Mouse (Mus musculus) heart, postnatal 0 days (tissue): ENCODE results near the gene Cd3e. TPM values are rescaled to one million over a fixed set of nuclear protein-coding genes. Genes with fewer than 3 reads are reported as not detected.

Experiments
- ATAC-seq: fragments of 200-750 bp; cut with Nextera tagmentation; 2 replicates; pipeline ENCODE4 v1.8.0; 2017; ENCODE audit warnings: low read depth, moderate number of reproducible peaks, moderate library complexity; ENCODE audit not compliant: insufficient read depth
- DNase-seq: peaks from one replicate; pipeline ENCODE4 v3.0.0-alpha.2; 2016; ENCODE audit warnings: low spot score
- H3K27ac ChIP-seq: fragments of 300-500 bp; sonication (generic); 2 replicates; pipeline ENCODE4 v1.5.1; 2014; ENCODE audit warnings: low read depth, mild to moderate bottlenecking
- H3K27me3 ChIP-seq: fragments of 300-500 bp; sonication (generic); 2 replicates; pipeline ENCODE4 v1.6.1; 2014; ENCODE audit warnings: low read length, mixed read lengths; ENCODE audit not compliant: control insufficient read depth, insufficient read depth
- H3K36me3 ChIP-seq: fragments of 300-500 bp; sonication (generic); replicated peaks from 2 replicates; pipeline ENCODE4 v1.6.1; 2014; ENCODE audit warnings: low read length, mixed read lengths; ENCODE audit not compliant: control insufficient read depth, insufficient read depth
- H3K4me1 ChIP-seq: fragments of 300-500 bp; sonication (generic); 2 replicates; pipeline ENCODE4 v1.6.1; 2014; ENCODE audit warnings: antibody characterized with exemption; ENCODE audit not compliant: control insufficient read depth, insufficient read depth
- H3K4me2 ChIP-seq: fragments of 300-500 bp; sonication (generic); 2 replicates; pipeline ENCODE4 v1.6.1; 2014; ENCODE audit warnings: low read depth, mild to moderate bottlenecking, low read length, moderate library complexity
- H3K4me3 ChIP-seq: fragments of 300-500 bp; sonication (generic); 2 replicates; pipeline ENCODE4 v1.5.1; 2014; ENCODE audit warnings: low read depth, low read length
- H3K9ac ChIP-seq: fragments of 300-500 bp; sonication (generic); replicated peaks from 2 replicates; pipeline ENCODE4 v1.6.1; 2014; ENCODE audit warnings: low read depth, low read length, mixed read lengths
- H3K9me3 ChIP-seq: fragments of 300-500 bp; sonication (generic); replicated peaks from 2 replicates; pipeline ENCODE4 v1.6.1; 2016; ENCODE audit warnings: low read length; ENCODE audit not compliant: control insufficient read depth
- CTCF ChIP-seq: IDR thresholded peaks from 2 replicates; pipeline ENCODE4 v1.5.1; 2016; ENCODE audit warnings: antibody characterized with exemption, control low read depth, low read depth
- EP300 ChIP-seq: IDR thresholded peaks from 2 replicates; pipeline ENCODE4 v1.6.1; 2016; ENCODE audit warnings: antibody characterized with exemption, low read depth
- WGBS: fragments of 180-500 bp; shearing (Covaris S2); extraction: QIAGEN DNeasy Blood & Tissue Kit; methylation state at CpG from one replicate; pipeline ENCODE4 v1.1.7; 2014; 5-methylcytosine and 5-hydroxymethylcytosine counted together
- polyA plus RNA-seq: library from polyadenylated mRNA; unstranded; fragments of >200 nt; fragmentation: Nextera tagmentation; extraction: Ambion mirVana; gene quantifications from 2 replicates; pipeline ENCODE4 v1.2.1, GENCODE M21; 2015
- total RNA-seq: library from RNA; depleted of rRNA; stranded (reverse); fragments of >200 nt; gene quantifications from 2 replicates; pipeline ENCODE4 v1.2.3, GENCODE M21; 2014; ENCODE audit warnings: low replicate concordance

Gene Cd3e
- total and polyA plus RNA-seq, 2 experiments from 2014 or later, result 0.14 TPM; not detected in 1

GRCm38 (mm10) chr9:45000249-45000648 lies 9.2 kb downstream of the Cd3e start:
- WGBS, result 31% methylated on average over 3 of the region's 3 CpGs
- no peak for ATAC-seq
- no peak overlapping the region for H3K9ac ChIP-seq
- no peak for DNase-seq
- TF ChIP-seq EP300, result no peak
- TF ChIP-seq CTCF, result no peak
- no peaks in the 10 kb centered on the region for H3K36me3 ChIP-seq
- no peaks in the 10 kb centered on the region for H3K4me1 ChIP-seq
- no peak overlapping the region for H3K4me2 ChIP-seq
- H3K27me3 ChIP-seq, result 0 out of 2 replicates have a peak, but pooled peaks cover 10% of the 10 kb centered on the region
- no peaks in the 10 kb centered on the region for H3K9me3 ChIP-seq
- H3K27ac ChIP-seq, result no peak overlapping the region
- no peak overlapping the region for H3K4me3 ChIP-seq

- 63% methylated on average over 5 of the region's 5 CpGs for WGBS
- Histone ChIP-seq H3K36me3 (no peaks in the 10 kb centered on the region), H3K27me3 (0 out of 2 replicates have a peak, but pooled peaks cover 10% of the 10 kb centered on the region), H3K4me1 (no peaks in the 10 kb centered on the region), H3K9me3 (no peaks in the 10 kb centered on the region), H3K4me3 (no peak overlapping the region), H3K9ac (no peak overlapping the region), H3K4me2 (no peak overlapping the region), H3K27ac (no peak overlapping the region)
- ATAC-seq (no peak), DNase-seq (no peak)
- no peak for TF ChIP-seq EP300
- TF ChIP-seq CTCF, result no peak
These were observed 9.7 kb downstream of the Cd3e start for GRCm38 (mm10) chr9:44999776-45000175.

GRCm38 (mm10) chr9:44999171-44999570 lies 10.3 kb downstream of the Cd3e start:
- no peak overlapping the region for H3K27ac ChIP-seq
- no peak overlapping the region for H3K9ac ChIP-seq
- H3K4me1 ChIP-seq, result no peaks in the 10 kb centered on the region
- 45% methylated on average over 6 of the region's 6 CpGs for WGBS
- no peak overlapping the region for H3K4me3 ChIP-seq
- 0 out of 2 replicates have a peak, but pooled peaks cover 10% of the 10 kb centered on the region for H3K27me3 ChIP-seq
- no peak overlapping the region for H3K4me2 ChIP-seq
- ATAC-seq (no peak), DNase-seq (no peak)
- H3K9me3 ChIP-seq, result no peaks in the 10 kb centered on the region
- TF ChIP-seq EP300 (no peak), CTCF (no peak)
- H3K36me3 ChIP-seq, result no peaks in the 10 kb centered on the region

GRCm38 (mm10) chr9:44998138-44998537 lies 11.3 kb downstream of the Cd3e start:
- Histone ChIP-seq H3K27me3 (0 out of 2 replicates have a peak, but pooled peaks cover 10% of the 10 kb centered on the region), H3K4me1 (no peaks in the 10 kb centered on the region), H3K4me3 (no peak overlapping the region), H3K4me2 (no peak overlapping the region), H3K9ac (no peak overlapping the region), H3K9me3 (no peaks in the 10 kb centered on the region), H3K27ac (no peak overlapping the region), H3K36me3 (no peaks in the 10 kb centered on the region)
- TF ChIP-seq EP300, result no peak
- no peak for TF ChIP-seq CTCF
- 59% methylated on average over 11 of the region's 11 CpGs for WGBS
- no peak for ATAC-seq
- no peak for DNase-seq

- no peak for TF ChIP-seq CTCF
- no peak for TF ChIP-seq EP300
- WGBS, result 88% methylated on average over 7 of the region's 7 CpGs
- H3K27ac ChIP-seq, result no peak overlapping the region
- ATAC-seq (no peak), DNase-seq (no peak)
- H3K4me3 ChIP-seq, result no peak overlapping the region
- no peaks in the 10 kb centered on the region for H3K9me3 ChIP-seq
- H3K36me3 ChIP-seq, result no peaks in the 10 kb centered on the region
- no peak overlapping the region for H3K4me2 ChIP-seq
- H3K4me1 ChIP-seq, result no peaks in the 10 kb centered on the region
- no peak overlapping the region for H3K9ac ChIP-seq
- no peaks in the 10 kb centered on the region for H3K27me3 ChIP-seq
These were observed 12.8 kb downstream of the Cd3e start for GRCm38 (mm10) chr9:44996590-44996989.

- no peak for TF ChIP-seq CTCF
- no peak overlapping the region for H3K4me3 ChIP-seq
- 42% methylated on average over 4 of the region's 4 CpGs for WGBS
- no peaks in the 10 kb centered on the region for H3K9me3 ChIP-seq
- no peaks in the 10 kb centered on the region for H3K36me3 ChIP-seq
- H3K9ac ChIP-seq, result no peak overlapping the region
- H3K27ac ChIP-seq, result no peak overlapping the region
- ATAC-seq (no peak), DNase-seq (no peak)
- H3K27me3 ChIP-seq, result no peaks in the 10 kb centered on the region
- H3K4me1 ChIP-seq, result no peaks in the 10 kb centered on the region
- no peak overlapping the region for H3K4me2 ChIP-seq
These were observed 14.5 kb downstream of the Cd3e start for GRCm38 (mm10) chr9:44994962-44995361.
